Mouse (Mus musculus): ENCODE measurements around the gene Amph.
"Not testable (repeated sequence)": the region's sequence is repeated elsewhere in the genome, so short reads cannot be mapped to it uniquely, and the experiment has no call there.

Gene Amph

GRCm38 (mm10) chr13:19025091-19025688 lies 77.2 kb downstream of the Amph start:
- DNase-seq (ENCODE audit: low read depth, low spot score) = no peak

- DNase-seq (ENCODE audit: low read depth, low spot score) = no peak
These were observed 77.9 kb downstream of the Amph start for GRCm38 (mm10) chr13:19025906-19026305.

- DNase-seq (ENCODE audit: low read depth, low spot score) = no peak
These were observed 78.9 kb downstream of the Amph start for GRCm38 (mm10) chr13:19026923-19027322.

- peak; percentile 75 for DNase-seq (ENCODE audit: low read depth, low spot score)
These were observed 79.9 kb downstream of the Amph start for GRCm38 (mm10) chr13:19027766-19028350.

GRCm38 (mm10) chr13:19031916-19032688 lies 84.1 kb downstream of the Amph start:
- no peak for DNase-seq (ENCODE audit: low read depth, low spot score)

GRCm38 (mm10) chr13:19052090-19052489 lies 104.1 kb downstream of the Amph start:
- DNase-seq (ENCODE audit: low read depth, low spot score) = no peak

GRCm38 (mm10) chr13:19054504-19054903 lies 106.5 kb downstream of the Amph start:
- no peak for DNase-seq (ENCODE audit: low read depth, low spot score)

- DNase-seq (ENCODE audit: low read depth, low spot score) = no peak
These were observed 124.3 kb downstream of the Amph start for GRCm38 (mm10) chr13:19072261-19072660.

GRCm38 (mm10) chr13:19077427-19077826 lies 129.4 kb downstream of the Amph start:
- peak; percentile 86 for DNase-seq (ENCODE audit: low read depth, low spot score)

- DNase-seq (ENCODE audit: low read depth, low spot score) = no peak
These were observed 133.9 kb downstream of the Amph start for GRCm38 (mm10) chr13:19081932-19082331.

GRCm38 (mm10) chr13:19094571-19094970 lies 146.6 kb downstream of the Amph start:
- no peak for DNase-seq (ENCODE audit: low read depth, low spot score)

- no peak for DNase-seq (ENCODE audit: low read depth, low spot score)
These were observed 149.1 kb downstream of the Amph start for GRCm38 (mm10) chr13:19097117-19097516.

GRCm38 (mm10) chr13:19101889-19102402 lies 153.9 kb downstream of the Amph start:
- peak; percentile 99 for DNase-seq (ENCODE audit: low read depth, low spot score)

GRCm38 (mm10) chr13:19106418-19106817 lies 158.4 kb downstream of the Amph start:
- peak; percentile 58 for DNase-seq (ENCODE audit: low read depth, low spot score)

GRCm38 (mm10) chr13:19109331-19109730 lies 161.3 kb downstream of the Amph start:
- no peak for DNase-seq (ENCODE audit: low read depth, low spot score)

GRCm38 (mm10) chr13:19113034-19113922 lies 165.3 kb downstream of the Amph start:
- DNase-seq (ENCODE audit: low read depth, low spot score) = no peak

- DNase-seq (ENCODE audit: low read depth, low spot score) = not testable (repeated sequence)
These were observed 166.8 kb downstream of the Amph start for GRCm38 (mm10) chr13:19114761-19115160.

GRCm38 (mm10) chr13:19126912-19127552 lies 179.0 kb downstream of the Amph start:
- DNase-seq (ENCODE audit: low read depth, low spot score) = no peak

- peak; percentile 63 for DNase-seq (ENCODE audit: low read depth, low spot score)
These were observed 185.8 kb downstream of the Amph start for GRCm38 (mm10) chr13:19133833-19134232.

- no peak for DNase-seq (ENCODE audit: low read depth, low spot score)
These were observed 189.2 kb downstream of the Amph start for GRCm38 (mm10) chr13:19137212-19137611.

GRCm38 (mm10) chr13:19137932-19138331 lies 189.9 kb downstream of the Amph start:
- DNase-seq (ENCODE audit: low read depth, low spot score) = no peak
